In genomic region chr7:28049476-28050409, GRCm38 (mm10) we compare ENCODE assay signal across 1 mouse cellular context.
TF ChIP-seq lines count a peak whose summit lies in the region.

Gene Psmc4, minus strand, starts transcription at chr7:28050101.

TF ChIP-seq in MEL, 35 proteins besides CTCF, POLR2A, EP300 and RAD21 (continued from another document):
- no peak for TF ChIP-seq CHD1 (IDR thresholded peaks at IDR 0.05; ENCODE audit: low read depth, low read length)
- TF ChIP-seq GATA1 (IDR thresholded peaks at IDR 0.05; ENCODE audit: low read depth, low read length): no peak
- TF ChIP-seq UBTF (IDR thresholded peaks at IDR 0.05; ENCODE audit: borderline replicate concordance, insufficient read depth, low read depth, low read length): no peak
- TF ChIP-seq NELFE (IDR thresholded peaks at IDR 0.05; ENCODE audit: low read depth, low read length): peak; percentile 92
